Mouse (Mus musculus) B cell, adult 2 months (primary cell): ENCODE data around the gene Pola2.
A peak's percentile ranks its signal among the peaks of the same experiment; 100 is the strongest.

ENCODE experiments used
- DNase-seq, 2 experiments: peaks; one replicate each; pipeline ENCODE4 v3.0.0; 2022

Pola2 gene

GRCm38 (mm10) chr19:5893282-5894001 is 70.6 kb downstream of the Pola2 start:
- DNase-seq, result peak in 1 of 2 experiments; percentile 10

GRCm38 (mm10) chr19:5892735-5893134 is 71.3 kb downstream of the Pola2 start:
- no peak for DNase-seq

- no peak for DNase-seq
Observed at GRCm38 (mm10) chr19:5892262-5892661, 71.7 kb downstream of the Pola2 start.

- DNase-seq, result no peak
Observed at GRCm38 (mm10) chr19:5891521-5892258, 72.3 kb downstream of the Pola2 start.
